Mouse (Mus musculus): ENCODE data around the gene Lrba. TPM values are rescaled to one million over a fixed set of nuclear protein-coding genes. Genes with fewer than 3 reads are reported as not detected.

Lrba gene
- polyA plus RNA-seq, 1 experiment from 2014 or later: 2.6 TPM

DNA sequence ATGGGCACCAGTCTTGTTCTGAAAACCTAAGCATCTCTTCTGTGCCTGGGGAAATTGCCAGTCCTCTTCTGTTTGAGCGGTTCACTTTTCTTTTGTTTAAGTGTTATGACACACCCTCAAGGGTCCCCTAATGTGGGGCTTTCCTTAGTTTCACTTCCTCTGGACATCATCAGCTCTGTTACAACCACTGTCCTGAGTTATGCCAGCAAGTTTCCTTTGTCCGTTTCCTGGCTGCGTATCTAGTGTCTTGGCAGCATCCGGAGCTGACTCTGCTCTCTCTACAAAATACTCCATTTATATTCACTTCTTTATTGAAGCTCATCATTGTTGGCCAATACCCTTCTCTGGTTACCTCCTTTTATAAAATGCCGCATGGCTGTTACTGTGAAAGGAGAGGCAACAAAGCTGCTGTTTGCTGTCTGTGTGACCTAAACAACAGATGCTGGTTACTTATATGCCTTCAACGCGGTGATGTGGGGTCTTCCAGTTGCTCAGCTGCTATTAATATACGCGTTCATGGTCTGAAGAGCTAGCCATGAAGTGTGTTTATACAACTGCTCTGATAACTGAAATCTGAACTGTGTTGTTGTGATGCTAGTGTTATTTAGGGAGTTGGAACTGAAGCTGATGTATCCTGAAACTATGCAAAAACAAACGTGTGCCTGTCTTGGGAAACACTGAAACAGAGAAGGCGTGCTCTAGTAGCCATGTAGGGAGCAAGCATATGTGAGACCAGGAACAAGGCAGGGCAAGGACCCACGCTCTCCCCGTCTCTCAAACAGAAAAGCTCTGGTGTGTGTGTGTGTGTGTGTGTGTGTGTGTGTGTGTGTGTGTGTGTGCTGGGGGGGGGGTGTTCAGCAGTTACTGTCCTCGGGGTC lies 550.3 kb downstream of the Lrba start:
- Histone ChIP-seq H3K27ac (replicated peaks) (no peak overlapping the region), H3K4me3 (ENCODE audit: low read depth, low read length) (no peak overlapping the region), H3K9ac (ENCODE audit: low read length) (no peak overlapping the region), H3K36me3 (ENCODE audit: control insufficient read depth, insufficient read depth, low read length) (no peaks in the 10 kb centered on the region), H3K27me3 (ENCODE audit: control insufficient read depth, insufficient read depth, low read length) (no peaks in the 10 kb centered on the region), H3K9me3 (ENCODE audit: control insufficient read depth, low read length) (no peaks in the 10 kb centered on the region), H3K4me2 (replicated peaks; ENCODE audit: low read depth) (no peak overlapping the region), H3K4me1 (replicated peaks; ENCODE audit: control insufficient read depth, insufficient read depth) (no peaks in the 10 kb centered on the region)
- ATAC-seq (ENCODE audit: low FRiP score, low TSS enrichment): no peak; the same call in 1 of the 2 replicates
- WGBS: 60% methylated on average over 14 of the region's 14 CpGs
- TF ChIP-seq EP300 (optimal IDR thresholded peaks at IDR 0.05): no peak
- TF ChIP-seq CTCF (IDR thresholded peaks at IDR 0.05; ENCODE audit: low read depth): no peak
- DNase-seq (ENCODE audit: low spot score): no peak

GRCm38 (mm10) chr3:86775444-86775828 lies 551.0 kb downstream of the Lrba start:
- Histone ChIP-seq H3K27ac (replicated peaks) (no peak overlapping the region), H3K27me3 (ENCODE audit: control insufficient read depth, insufficient read depth, low read length) (no peaks in the 10 kb centered on the region), H3K4me2 (replicated peaks; ENCODE audit: low read depth) (no peak overlapping the region), H3K4me1 (replicated peaks; ENCODE audit: control insufficient read depth, insufficient read depth) (no peaks in the 10 kb centered on the region), H3K9ac (ENCODE audit: low read length) (no peak overlapping the region), H3K4me3 (ENCODE audit: low read depth, low read length) (no peak overlapping the region), H3K9me3 (ENCODE audit: control insufficient read depth, low read length) (no peaks in the 10 kb centered on the region), H3K36me3 (ENCODE audit: control insufficient read depth, insufficient read depth, low read length) (no peaks in the 10 kb centered on the region)
- TF ChIP-seq CTCF (IDR thresholded peaks at IDR 0.05; ENCODE audit: low read depth) (no peak), EP300 (optimal IDR thresholded peaks at IDR 0.05) (no peak)
- WGBS: 73% methylated on average over 6 of the region's 6 CpGs
- ATAC-seq (ENCODE audit: low FRiP score, low TSS enrichment) (no peak), DNase-seq (ENCODE audit: low spot score) (no peak)

DNA sequence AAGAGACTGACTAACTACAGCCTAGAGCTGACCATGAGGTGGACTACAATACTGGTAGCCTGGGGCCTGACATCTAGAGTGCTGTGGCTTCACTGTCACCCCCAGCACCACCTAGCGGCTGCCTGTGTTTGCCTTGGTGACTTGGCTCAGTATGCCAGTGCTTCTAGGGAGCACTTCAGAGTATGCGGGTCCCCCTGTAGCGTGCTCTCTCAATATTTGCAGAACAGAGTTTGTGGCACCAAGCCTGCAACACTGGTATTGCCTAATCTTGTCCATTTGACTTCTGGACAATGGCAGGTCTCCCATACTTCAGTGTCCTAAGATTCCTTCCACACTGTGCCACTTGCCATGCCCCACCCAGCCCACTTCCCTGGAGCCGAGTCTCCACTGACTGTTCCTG lies 555.2 kb downstream of the Lrba start:
- ATAC-seq (ENCODE audit: low FRiP score, low TSS enrichment) (0 out of 2 replicates have a peak, but pooled peaks have one; percentile 45), DNase-seq (ENCODE audit: low spot score) (no peak)
- 68% methylated on average over 4 of the region's 4 CpGs for WGBS
- Histone ChIP-seq H3K36me3 (ENCODE audit: control insufficient read depth, insufficient read depth, low read length) (no peaks in the 10 kb centered on the region), H3K27me3 (ENCODE audit: control insufficient read depth, insufficient read depth, low read length) (no peaks in the 10 kb centered on the region), H3K4me2 (replicated peaks; ENCODE audit: low read depth) (no peak overlapping the region), H3K4me1 (replicated peaks; ENCODE audit: control insufficient read depth, insufficient read depth) (no peaks in the 10 kb centered on the region), H3K27ac (replicated peaks) (no peak overlapping the region), H3K4me3 (ENCODE audit: low read depth, low read length) (no peak overlapping the region), H3K9ac (ENCODE audit: low read length) (no peak overlapping the region), H3K9me3 (ENCODE audit: control insufficient read depth, low read length) (no peaks in the 10 kb centered on the region)
- TF ChIP-seq EP300 (optimal IDR thresholded peaks at IDR 0.05): no peak
- peak; percentile 56 for TF ChIP-seq CTCF (IDR thresholded peaks at IDR 0.05; ENCODE audit: low read depth)

GRCm38 (mm10) chr3:86784051-86784450 lies 559.6 kb downstream of the Lrba start:
- no peak for DNase-seq (ENCODE audit: low spot score)
- Histone ChIP-seq H3K4me2 (replicated peaks; ENCODE audit: low read depth) (no peak overlapping the region), H3K27ac (replicated peaks) (no peak overlapping the region), H3K9me3 (ENCODE audit: control insufficient read depth, low read length) (no peaks in the 10 kb centered on the region), H3K4me3 (ENCODE audit: low read depth, low read length) (no peak overlapping the region), H3K36me3 (ENCODE audit: control insufficient read depth, insufficient read depth, low read length) (no peaks in the 10 kb centered on the region), H3K27me3 (ENCODE audit: control insufficient read depth, insufficient read depth, low read length) (no peaks in the 10 kb centered on the region), H3K9ac (ENCODE audit: low read length) (no peak overlapping the region), H3K4me1 (replicated peaks; ENCODE audit: control insufficient read depth, insufficient read depth) (no peaks in the 10 kb centered on the region)
- no peak for ATAC-seq (ENCODE audit: low FRiP score, low TSS enrichment)
- TF ChIP-seq EP300 (optimal IDR thresholded peaks at IDR 0.05) (no peak), CTCF (IDR thresholded peaks at IDR 0.05; ENCODE audit: low read depth) (no peak)
- WGBS: 85% methylated on average over 3 of the region's 3 CpGs

GRCm38 (mm10) chr3:86784930-86785329 lies 560.5 kb downstream of the Lrba start:
- no peak overlapping the region for H3K4me2 ChIP-seq (replicated peaks; ENCODE audit: low read depth)
- whole genome bisulfite sequencing: 69% methylated on average over 11 of the region's 11 CpGs
- DNase-seq (ENCODE audit: low spot score) (no peak), ATAC-seq (ENCODE audit: low FRiP score, low TSS enrichment) (no peak)
- H3K4me3 ChIP-seq (ENCODE audit: low read depth, low read length): no peak overlapping the region
- TF ChIP-seq CTCF (IDR thresholded peaks at IDR 0.05; ENCODE audit: low read depth): no peak
- no peak for TF ChIP-seq EP300 (optimal IDR thresholded peaks at IDR 0.05)
- no peak overlapping the region for H3K9ac ChIP-seq (ENCODE audit: low read length)
- no peak overlapping the region for H3K27ac ChIP-seq (replicated peaks)
- H3K27me3 ChIP-seq (ENCODE audit: control insufficient read depth, insufficient read depth, low read length): no peaks in the 10 kb centered on the region
- no peaks in the 10 kb centered on the region for H3K4me1 ChIP-seq (replicated peaks; ENCODE audit: control insufficient read depth, insufficient read depth)
- H3K36me3 ChIP-seq (ENCODE audit: control insufficient read depth, insufficient read depth, low read length): no peaks in the 10 kb centered on the region
- no peaks in the 10 kb centered on the region for H3K9me3 ChIP-seq (ENCODE audit: control insufficient read depth, low read length)

- H3K4me1 ChIP-seq (replicated peaks; ENCODE audit: control insufficient read depth, insufficient read depth): no peaks in the 10 kb centered on the region
- no peak overlapping the region for H3K27ac ChIP-seq (replicated peaks)
- no peak overlapping the region for H3K9ac ChIP-seq (ENCODE audit: low read length)
- ATAC-seq (ENCODE audit: low FRiP score, low TSS enrichment) (no peak), DNase-seq (ENCODE audit: low spot score) (no peak)
- TF ChIP-seq CTCF (IDR thresholded peaks at IDR 0.05; ENCODE audit: low read depth) (no peak), EP300 (optimal IDR thresholded peaks at IDR 0.05) (no peak)
- H3K36me3 ChIP-seq (ENCODE audit: control insufficient read depth, insufficient read depth, low read length): no peaks in the 10 kb centered on the region
- 70% methylated on average over 12 of the region's 12 CpGs for WGBS
- H3K9me3 ChIP-seq (ENCODE audit: control insufficient read depth, low read length): no peaks in the 10 kb centered on the region
- H3K4me3 ChIP-seq (ENCODE audit: low read depth, low read length): no peak overlapping the region
- H3K27me3 ChIP-seq (ENCODE audit: control insufficient read depth, insufficient read depth, low read length): no peaks in the 10 kb centered on the region
- H3K4me2 ChIP-seq (replicated peaks; ENCODE audit: low read depth): no peak overlapping the region
Observed at GRCm38 (mm10) chr3:86786280-86786679, 561.8 kb downstream of the Lrba start.
